Comparison of ENCODE assay signal across 23 mouse cellular contexts in genomic region chr13:60371656-60372055, GRCm38 (mm10).
A peak's percentile ranks its signal among the peaks of the same experiment; 100 is the strongest.
DNase-seq lines count a peak whose midpoint lies in the region; ATAC-seq and TF ChIP-seq lines count a peak whose summit lies in the region.
"Had no signal": no experiment of that assay in that cellular context is flagged by ENCODE, and none has a peak within 500 bp of the region (broad histone marks: within the 10 kb centered on the region; RNA-seq: fewer than 3 reads in every experiment).

No protein-coding gene starts in this region.

- 61% methylated on average over 2 of the region's 2 CpGs for WGBS in limb, embryonic 14.5 days
- 90% methylated on average over 2 of the region's 2 CpGs for WGBS in limb, embryonic 10.5 days

- no peak for ATAC-seq in limb, embryonic 14.5 days (ENCODE audit: low FRiP score, low read depth)
- ATAC-seq: forebrain, embryonic 14.5 days; forebrain, postnatal 0 days had no signal

- DNase-seq in cerebellum, postnatal 10 days, result peak; percentile 16 to 28
- no peak for DNase-seq in cerebellum, adult 8-10 months
- DNase-seq in limb, embryonic 14.5 days (ENCODE audit: low spot score), result peak; percentile 48
- DNase-seq in limb, embryonic 10.5 days (ENCODE audit: low spot score), result no peak
- peak; percentile 37 for DNase-seq in skeletal muscle tissue, adult 2 months (ENCODE audit: low read depth, low spot score)
- no peak for DNase-seq in gastrocnemius, adult 8-10 months (ENCODE audit: low spot score in 2 of 2)
- DNase-seq: adrenal gland, adult 2 months; adrenal gland, postnatal 14 days; B cell, adult 2 months; cerebellum, adult 11 months; cerebellum, adult 2 months; forebrain, postnatal 0 days; gastrocnemius, adult 2 months; gastrocnemius, postnatal 25 days; heart, adult 2 months; kidney, adult 11 months had no signal

- H3K9me3 ChIP-seq in limb, embryonic 14.5 days (ENCODE audit: control insufficient read depth, low read length), result no peaks in the 10 kb centered on the region
- no peaks in the 10 kb centered on the region for H3K9me3 ChIP-seq in limb, embryonic 10.5 days (replicated peaks)
- H3K9me3 ChIP-seq: embryonic facial prominence, embryonic 13.5 days; heart, embryonic 10.5 days; hindbrain, embryonic 12.5 days; hindbrain, embryonic 15.5 days had no signal

- no peak overlapping the region for H3K27ac ChIP-seq in limb, embryonic 14.5 days (replicated peaks; ENCODE audit: low read depth, low read length)
- no peak overlapping the region for H3K27ac ChIP-seq in limb, embryonic 10.5 days
- H3K27ac ChIP-seq: embryonic facial prominence, embryonic 13.5 days; gastrocnemius, adult 2 months; heart, adult 2 months; heart, embryonic 10.5 days; hindbrain, embryonic 12.5 days; hindbrain, embryonic 15.5 days had no signal

- H3K4me3 ChIP-seq in limb, embryonic 14.5 days (replicated peaks; ENCODE audit: low read length), result no peak overlapping the region
- no peak overlapping the region for H3K4me3 ChIP-seq in limb, embryonic 10.5 days
- H3K4me3 ChIP-seq: embryonic facial prominence, embryonic 13.5 days; gastrocnemius, adult 2 months; heart, adult 2 months; heart, embryonic 10.5 days; hindbrain, embryonic 12.5 days; hindbrain, embryonic 15.5 days had no signal

- H3K4me1 ChIP-seq in limb, embryonic 14.5 days (ENCODE audit: control insufficient read depth, insufficient read depth, low read length), result peaks cover 33% of the 10 kb centered on the region
- H3K4me1 ChIP-seq in limb, embryonic 10.5 days, result peaks cover 29% of the 10 kb centered on the region
- H3K4me1 ChIP-seq: heart, embryonic 10.5 days; hindbrain, embryonic 12.5 days; hindbrain, embryonic 15.5 days had no signal

- no peak overlapping the region for H3K9ac ChIP-seq in limb, embryonic 14.5 days (ENCODE audit: low read depth, low read length, severe bottlenecking)
- H3K9ac ChIP-seq: embryonic facial prominence, embryonic 13.5 days; forebrain, postnatal 0 days; hindbrain, embryonic 12.5 days; hindbrain, embryonic 15.5 days had no signal

- H3K4me2 ChIP-seq in limb, embryonic 14.5 days (replicated peaks; ENCODE audit: low read depth, low read length, severe bottlenecking), result no peak overlapping the region
- H3K4me2 ChIP-seq: embryonic facial prominence, embryonic 13.5 days; hindbrain, embryonic 12.5 days; hindbrain, embryonic 15.5 days had no signal

- no peak for TF ChIP-seq POLR2A in limb, embryonic 14.5 days (IDR thresholded peaks at IDR 0.05; ENCODE audit: borderline replicate concordance, extremely low read depth, insufficient read depth, insufficient read length)

- no peaks in the 10 kb centered on the region for H3K27me3 ChIP-seq in limb, embryonic 14.5 days (ENCODE audit: control insufficient read depth, insufficient read depth, low read length)
- H3K27me3 ChIP-seq in limb, embryonic 10.5 days (ENCODE audit: low read depth, poor library complexity, severe bottlenecking), result no peaks in the 10 kb centered on the region
- H3K27me3 ChIP-seq: CH12.LX; embryonic facial prominence, embryonic 13.5 days; hindbrain, embryonic 12.5 days; hindbrain, embryonic 15.5 days had no signal

- no peaks in the 10 kb centered on the region for H3K36me3 ChIP-seq in limb, embryonic 14.5 days (ENCODE audit: control insufficient read depth, insufficient read depth, low read length)
- no peaks in the 10 kb centered on the region for H3K36me3 ChIP-seq in limb, embryonic 10.5 days
- H3K36me3 ChIP-seq: embryonic facial prominence, embryonic 13.5 days; G1E; heart, embryonic 10.5 days; hindbrain, embryonic 12.5 days; hindbrain, embryonic 15.5 days had no signal

Comparison
In these comparisons a context has a peak if more than half of its experiments do, and no peak if none do; other contexts are left out.
1. DNase-seq: peak in cerebellum, postnatal 10 days (2 of 2), limb, embryonic 14.5 days (single experiment) and skeletal muscle tissue, adult 2 months (single experiment); none in cerebellum, adult 8-10 months (single experiment), limb, embryonic 10.5 days (single experiment) and gastrocnemius, adult 8-10 months (0 of 2).